Mouse (Mus musculus): ENCODE data around the gene C2cd4b.

C2cd4b gene

GRCm38 (mm10) chr9:67771293-67771692 lies 12.1 kb downstream of the C2cd4b start:
- no peak for DNase-seq (ENCODE audit: low read depth, low spot score)

DNA sequence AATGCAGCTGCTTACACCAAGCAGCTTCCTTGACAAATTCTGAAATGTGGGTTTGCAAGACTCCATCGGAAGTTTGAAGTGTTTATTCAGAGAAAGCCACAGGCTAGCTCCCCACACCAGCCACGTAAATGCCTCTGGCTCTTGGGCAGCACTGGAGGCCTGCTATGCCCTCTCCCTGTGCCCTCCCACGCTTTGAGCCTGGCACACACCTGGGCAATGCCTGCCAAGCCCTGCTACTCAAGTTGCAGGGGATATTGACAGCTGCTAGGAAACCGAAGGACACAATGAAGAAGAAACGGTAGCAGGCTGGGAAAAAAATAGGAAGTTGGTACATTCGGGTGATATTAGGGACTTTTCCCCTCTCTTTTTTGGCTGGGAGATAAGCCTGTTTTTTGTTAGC lies 15.0 kb downstream of the C2cd4b start:
- no peak for DNase-seq (ENCODE audit: low read depth, low spot score)

DNA sequence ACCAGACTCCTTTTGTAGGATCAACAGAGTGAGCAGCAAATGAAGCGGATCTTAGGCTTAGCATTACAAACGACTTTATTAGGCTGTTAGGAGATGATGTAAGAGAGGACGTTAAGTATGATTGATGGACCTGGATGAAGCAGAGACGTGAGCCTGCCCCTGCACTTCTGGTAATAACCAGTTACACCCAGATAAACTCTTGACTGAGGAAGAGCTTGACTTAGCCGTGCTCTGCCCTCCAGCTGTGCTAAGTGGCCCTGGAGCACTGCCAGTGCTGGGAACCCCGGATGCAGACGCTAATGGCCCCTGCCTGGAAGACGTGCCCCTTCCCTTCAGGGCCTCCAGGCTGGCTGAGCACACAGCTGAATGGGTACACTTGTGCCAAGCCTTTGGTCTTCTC lies 19.3 kb downstream of the C2cd4b start:
- DNase-seq (ENCODE audit: low read depth, low spot score) = no peak

- no peak for DNase-seq (ENCODE audit: low read depth, low spot score)
These were observed 23.5 kb downstream of the C2cd4b start for GRCm38 (mm10) chr9:67782786-67783185.

DNA sequence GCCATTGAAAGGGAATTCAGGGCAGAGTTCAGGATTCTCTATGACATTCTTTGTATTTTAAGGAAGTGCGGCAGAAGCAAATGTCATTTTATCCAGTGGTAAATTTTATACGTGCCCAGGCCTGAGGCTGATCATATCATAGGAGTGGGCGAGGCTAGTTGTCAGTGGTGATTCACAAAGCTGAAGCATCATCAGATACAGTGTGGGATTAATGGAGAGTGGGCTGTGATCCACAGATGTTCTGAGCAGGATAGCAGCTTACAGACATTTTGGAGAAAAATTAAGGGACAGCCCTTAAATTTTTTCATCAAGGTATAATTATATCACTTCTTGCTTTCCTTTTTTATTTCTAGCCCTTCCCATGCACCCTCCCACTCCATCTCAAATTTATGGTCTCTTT lies 24.2 kb downstream of the C2cd4b start:
- DNase-seq (ENCODE audit: low read depth, low spot score) = no peak

DNA sequence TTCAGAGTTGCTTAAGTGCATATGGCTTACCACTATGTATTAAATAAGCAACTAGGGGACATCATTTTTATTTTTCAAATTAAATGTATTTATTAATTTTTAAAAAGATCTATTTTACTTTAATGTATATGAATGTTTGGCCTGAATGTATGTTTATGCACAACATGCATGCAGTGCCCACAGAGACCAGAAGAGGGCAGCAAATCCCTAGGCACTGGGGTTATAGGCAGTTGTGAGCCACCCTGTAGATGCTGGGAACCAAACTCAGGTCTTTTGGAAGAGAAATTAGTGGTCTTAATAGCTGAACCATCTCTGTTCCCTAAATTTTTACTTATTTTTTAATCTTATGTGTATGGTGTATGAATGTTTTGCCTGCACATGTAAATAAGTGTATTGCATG lies 24.7 kb downstream of the C2cd4b start:
- peak; percentile 39 for DNase-seq (ENCODE audit: low read depth, low spot score)

GRCm38 (mm10) chr9:67786311-67786710 lies 27.1 kb downstream of the C2cd4b start:
- DNase-seq (ENCODE audit: low read depth, low spot score) = no peak

DNA sequence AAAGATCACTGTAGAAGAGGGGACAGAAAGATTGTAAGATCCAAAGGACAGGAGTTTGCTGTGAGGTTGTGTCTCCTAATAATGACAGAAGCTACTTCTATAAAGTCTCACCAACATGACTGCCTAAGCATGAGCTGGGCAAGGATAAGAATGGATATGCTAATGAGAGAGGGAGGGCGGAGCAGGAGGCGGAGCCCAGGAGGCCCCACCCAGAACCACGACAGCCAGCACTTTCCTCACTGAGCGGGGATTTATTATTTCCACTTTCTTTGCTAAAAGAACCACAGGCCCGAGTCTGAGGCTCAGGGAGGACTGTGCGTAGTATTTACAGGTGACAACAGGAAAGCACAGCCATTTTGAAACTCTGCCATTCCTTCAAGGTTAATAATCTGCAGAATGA lies 28.4 kb downstream of the C2cd4b start:
- DNase-seq (ENCODE audit: low read depth, low spot score) = no peak

GRCm38 (mm10) chr9:67792405-67792804 lies 33.2 kb downstream of the C2cd4b start:
- peak; percentile 15 for DNase-seq (ENCODE audit: low read depth, low spot score)

- DNase-seq (ENCODE audit: low read depth, low spot score) = peak; percentile 29
These were observed 34.3 kb downstream of the C2cd4b start for GRCm38 (mm10) chr9:67793501-67793900.

DNA sequence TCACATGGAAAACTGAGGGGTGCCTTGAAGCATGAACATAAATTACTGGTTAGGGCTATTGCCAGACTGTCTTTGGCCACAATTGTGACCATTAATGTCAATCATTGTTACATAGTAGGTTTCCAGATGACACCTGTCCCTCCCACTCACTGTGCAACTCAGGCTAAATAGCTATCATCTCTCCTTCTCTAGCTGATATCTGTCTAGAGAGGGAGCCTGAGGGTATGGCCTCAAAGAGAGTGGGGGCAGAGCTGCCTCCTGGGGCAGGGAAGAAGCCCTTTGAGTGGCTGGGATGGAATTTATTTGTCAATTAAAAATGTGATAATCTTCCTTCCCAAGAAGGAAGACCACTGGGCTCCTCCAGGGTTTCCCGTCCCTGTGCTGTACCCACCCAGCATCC lies 35.0 kb downstream of the C2cd4b start:
- DNase-seq (ENCODE audit: low read depth, low spot score) = no peak

DNA sequence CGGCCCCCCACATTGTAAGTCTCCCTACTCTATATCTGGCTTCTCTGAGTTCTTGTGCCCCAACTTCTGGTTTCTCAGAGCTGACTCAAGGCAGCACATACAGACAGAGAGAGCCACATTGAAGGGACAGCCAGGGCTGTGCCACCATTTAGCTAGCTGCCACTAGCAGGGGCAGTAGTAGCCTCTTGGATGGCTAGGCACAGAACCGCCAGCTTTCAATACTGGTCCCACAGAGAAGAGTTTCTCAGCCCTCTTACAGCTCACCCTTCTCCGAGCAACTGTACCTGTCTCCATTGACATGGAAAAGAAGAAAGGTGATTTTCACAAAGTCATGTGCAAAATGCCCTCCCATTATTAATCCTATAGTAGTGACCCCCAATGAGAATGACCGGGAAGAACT lies 35.4 kb downstream of the C2cd4b start:
- DNase-seq (ENCODE audit: low read depth, low spot score) = no peak

GRCm38 (mm10) chr9:67795205-67795675 lies 36.0 kb downstream of the C2cd4b start:
- DNase-seq (ENCODE audit: low read depth, low spot score) = no peak

- peak; percentile 82 for DNase-seq (ENCODE audit: low read depth, low spot score)
These were observed 40.0 kb downstream of the C2cd4b start for GRCm38 (mm10) chr9:67799078-67799819.

DNA sequence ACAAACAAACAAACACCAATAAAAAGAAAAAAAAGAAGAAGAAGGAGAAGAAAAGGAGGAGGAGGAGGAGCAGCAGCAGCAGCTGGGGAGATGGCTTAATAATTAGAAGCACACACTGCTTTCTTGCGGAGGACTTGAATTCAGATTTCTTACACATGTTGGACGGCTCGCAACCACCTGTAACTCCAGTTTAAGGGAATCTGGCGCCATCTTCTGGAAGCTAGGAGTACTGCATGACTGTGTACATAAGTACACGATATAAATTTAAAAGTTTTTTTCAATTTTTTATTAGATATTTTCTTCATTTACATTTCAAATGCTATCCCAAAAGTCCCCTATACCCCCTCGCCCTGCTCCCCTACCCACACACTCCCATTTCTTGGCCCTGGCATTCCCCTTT lies 43.0 kb downstream of the C2cd4b start:
- DNase-seq (ENCODE audit: low read depth, low spot score) = peak; percentile 85

- DNase-seq (ENCODE audit: low read depth, low spot score) = no peak
These were observed 47.8 kb downstream of the C2cd4b start for GRCm38 (mm10) chr9:67807000-67807399.

- no peak for DNase-seq (ENCODE audit: low read depth, low spot score)
These were observed 51.3 kb downstream of the C2cd4b start for GRCm38 (mm10) chr9:67810527-67810926.

Measured in CD4-positive, CD25-positive, alpha-beta regulatory T cell, adult 2 months (primary cell).